Mouse (Mus musculus): ENCODE measurements around the gene Rbms1. TPM values are rescaled to one million over a fixed set of nuclear protein-coding genes. Genes with fewer than 3 reads are reported as not detected.
A peak's percentile ranks its signal among the peaks of the same experiment; 100 is the strongest.

Rbms1 gene
- total RNA-seq, 2 experiments from 2014 or later, result 20.5 to 21.2 TPM

- DNase-seq (ENCODE audit: low spot score in 2 of 2), result no peak
Measured at GRCm38 (mm10) chr2:60920076-60920475, 42.9 kb downstream of the Rbms1 start.

GRCm38 (mm10) chr2:60918401-60918800, 44.6 kb downstream of the Rbms1 start:
- no peak for DNase-seq (ENCODE audit: low spot score in 2 of 2)

DNA sequence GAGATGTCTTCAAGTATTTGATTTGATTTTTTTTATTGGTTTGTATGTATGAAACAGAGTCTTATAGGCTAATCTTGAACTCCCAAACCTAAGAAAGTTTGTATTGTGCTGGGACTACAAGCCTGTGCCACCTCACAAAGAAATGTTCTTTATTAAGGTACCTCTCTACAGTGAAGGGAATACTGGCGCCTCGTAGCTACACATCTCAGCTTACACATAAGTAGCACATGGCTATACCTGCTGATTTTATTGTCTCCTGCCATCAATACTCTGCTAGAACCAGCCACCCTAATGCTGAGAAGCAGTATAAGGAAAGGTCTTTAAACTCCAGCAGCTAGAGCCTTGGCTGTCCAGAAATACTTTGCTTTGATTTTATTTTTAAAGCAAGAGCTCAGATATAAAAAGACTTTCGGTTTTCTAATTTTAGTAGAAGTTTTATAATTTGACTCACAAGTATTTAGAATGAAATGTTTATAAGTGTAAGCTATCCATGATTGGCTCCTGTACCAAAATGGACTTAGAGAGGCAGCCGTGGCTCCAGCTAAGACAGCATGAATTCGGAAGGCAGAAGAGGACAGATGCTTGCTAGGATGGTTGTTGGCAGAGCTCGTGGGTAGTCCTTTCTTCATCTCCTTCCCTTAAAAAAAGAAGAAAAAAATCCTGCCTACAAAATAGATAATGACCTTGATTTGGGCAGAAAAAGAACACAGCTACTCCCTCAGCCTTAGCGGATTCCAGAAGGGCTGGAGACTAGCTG, 48.3 kb downstream of the Rbms1 start:
- DNase-seq (ENCODE audit: low spot score in 2 of 2), result no peak

DNA sequence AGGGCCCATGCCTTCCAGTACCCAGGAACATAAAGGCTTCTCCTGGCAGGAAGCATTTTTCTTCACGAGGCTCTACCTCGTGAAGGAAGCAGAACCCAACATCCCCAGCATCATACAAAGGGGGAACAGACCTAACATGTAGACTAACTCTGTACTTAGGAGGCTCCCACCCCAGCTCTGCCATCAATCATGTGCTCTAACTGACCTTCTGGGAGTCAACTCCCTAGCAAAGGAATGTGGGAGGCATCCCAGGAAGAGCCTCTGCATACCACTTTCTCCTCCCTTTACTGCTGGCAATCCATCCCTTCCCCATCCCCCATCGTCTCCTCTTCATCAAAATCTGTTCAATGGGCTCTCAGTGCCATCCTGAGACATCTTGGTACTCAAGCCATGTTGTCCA, 49.7 kb downstream of the Rbms1 start:
- no peak for DNase-seq (ENCODE audit: low spot score in 2 of 2)

DNA sequence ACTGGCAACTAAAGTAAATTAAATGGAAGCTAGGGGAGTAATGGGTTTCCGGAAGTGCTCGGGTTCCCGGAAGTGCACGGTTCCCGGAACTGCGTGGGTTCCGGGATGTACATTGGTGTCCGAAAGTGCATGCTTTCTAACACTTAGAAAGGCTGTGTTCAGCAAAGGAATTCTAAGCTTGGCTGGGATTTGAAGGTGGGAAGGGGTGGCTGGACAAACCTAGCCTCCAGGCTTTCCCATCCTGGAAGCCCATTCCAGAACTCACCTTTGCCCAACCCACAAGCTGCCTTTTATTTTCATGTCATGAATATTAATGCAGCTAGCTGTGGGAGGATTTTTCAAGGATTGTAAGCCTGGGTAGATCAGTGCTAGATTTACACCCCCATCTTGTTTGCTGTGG, 51.3 kb downstream of the Rbms1 start:
- DNase-seq (ENCODE audit: low spot score in 2 of 2), result no peak

GRCm38 (mm10) chr2:60910820-60911219, 52.2 kb downstream of the Rbms1 start:
- no peak for DNase-seq (ENCODE audit: low spot score in 2 of 2)

- no peak for DNase-seq (ENCODE audit: low spot score in 2 of 2)
Measured at GRCm38 (mm10) chr2:60908551-60908950, 54.4 kb downstream of the Rbms1 start.

DNA sequence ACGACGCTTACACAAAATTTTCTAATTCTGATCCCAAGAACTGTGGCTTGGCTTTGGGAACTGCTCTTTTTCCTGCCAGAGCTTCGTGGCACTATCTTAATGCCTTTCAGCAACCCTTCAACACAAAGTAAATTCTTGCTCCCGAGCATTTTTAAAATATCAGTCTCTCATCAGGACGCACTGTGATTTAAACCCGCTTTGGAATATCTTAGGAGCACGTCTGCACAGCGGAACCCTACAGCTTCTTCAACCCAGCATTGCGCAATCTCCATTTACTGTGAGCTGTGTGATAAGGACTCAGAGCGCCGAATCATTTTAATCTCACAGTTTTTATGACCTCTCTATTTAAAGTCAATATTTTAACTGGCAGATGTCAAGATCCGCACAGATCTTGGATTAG, 54.9 kb downstream of the Rbms1 start:
- no peak for DNase-seq (ENCODE audit: low spot score in 2 of 2)

GRCm38 (mm10) chr2:60905283-60905682, 57.7 kb downstream of the Rbms1 start:
- no peak for DNase-seq (ENCODE audit: low spot score in 2 of 2)

GRCm38 (mm10) chr2:60904141-60904540, 58.9 kb downstream of the Rbms1 start:
- no peak for DNase-seq (ENCODE audit: low spot score in 2 of 2)

GRCm38 (mm10) chr2:60903535-60903934, 59.5 kb downstream of the Rbms1 start:
- DNase-seq (ENCODE audit: low spot score in 2 of 2), result no peak

DNA sequence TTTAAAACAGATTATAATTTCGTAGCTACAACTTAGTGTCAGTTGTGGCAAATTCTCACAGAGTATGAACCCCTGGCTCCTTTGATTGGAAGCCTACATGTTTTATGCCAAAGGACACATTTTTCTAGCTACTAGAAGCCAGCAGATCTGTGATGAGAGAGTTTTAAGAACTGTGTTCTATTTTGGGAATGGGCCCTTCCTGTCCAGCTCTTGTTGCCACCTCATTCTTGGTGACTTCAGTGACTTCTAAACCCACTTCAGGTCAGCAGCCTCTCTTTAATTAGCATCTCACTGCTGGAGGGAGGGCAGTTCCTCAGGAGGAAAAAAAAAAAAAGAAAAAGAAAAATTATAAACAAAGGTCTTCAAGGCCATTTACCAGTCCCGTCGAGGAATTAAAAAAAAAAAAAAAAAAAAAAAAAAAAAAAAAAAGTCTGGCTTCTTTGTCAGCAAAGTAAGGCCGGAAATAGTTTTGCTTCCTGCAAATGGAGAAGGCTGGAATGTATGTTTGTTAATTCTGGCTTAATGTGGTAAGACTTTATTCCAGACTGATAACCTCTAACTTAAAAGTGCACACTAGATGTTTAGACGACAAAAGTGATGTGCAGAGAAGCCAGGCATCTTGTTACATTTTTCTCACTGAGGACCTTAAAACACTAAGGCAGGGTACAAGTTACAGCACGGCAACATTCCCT, 60.4 kb downstream of the Rbms1 start:
- DNase-seq (ENCODE audit: low spot score in 2 of 2), result no peak

DNA sequence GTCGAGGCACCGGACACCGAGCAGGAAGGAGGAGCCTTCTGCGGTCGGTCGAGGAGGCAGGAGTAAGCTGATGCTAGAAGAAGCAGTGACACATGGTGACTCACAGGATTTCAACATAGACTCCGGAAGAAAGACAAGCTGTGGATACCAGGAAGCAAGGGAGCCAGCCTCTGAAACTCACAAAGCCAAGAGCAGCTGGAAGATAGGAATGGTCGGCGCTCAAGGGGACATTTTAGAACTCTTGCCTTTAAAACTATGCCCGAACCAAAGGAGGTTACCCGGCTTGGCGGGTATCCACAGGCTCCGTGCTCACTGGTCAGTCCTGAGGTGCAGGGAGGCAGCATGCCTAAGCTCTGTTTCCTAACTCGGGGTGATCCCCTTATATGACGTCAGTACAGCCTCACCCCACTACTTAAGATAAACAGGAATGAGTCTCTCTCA, 61.5 kb downstream of the Rbms1 start:
- DNase-seq (ENCODE audit: low spot score in 2 of 2), result no peak

DNA sequence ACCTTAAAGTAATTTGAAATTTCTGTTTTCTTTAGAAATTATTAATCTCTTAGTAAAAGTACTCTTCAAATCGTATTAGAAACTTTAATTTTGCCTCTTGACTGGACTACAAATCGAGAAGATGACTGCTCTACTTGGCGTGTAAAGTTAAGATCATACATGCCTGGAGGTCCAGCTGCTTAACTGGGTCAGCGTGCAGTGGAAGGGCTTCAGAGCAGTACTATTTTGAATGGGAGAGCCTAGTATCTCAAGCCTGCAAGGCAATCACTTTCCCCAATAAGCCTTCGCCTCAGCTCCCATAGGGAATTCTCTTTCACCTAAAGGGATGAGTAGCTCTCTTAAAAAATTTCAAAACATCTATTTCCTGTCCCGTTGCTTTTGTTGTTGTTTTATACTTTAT, 62.0 kb downstream of the Rbms1 start:
- no peak for DNase-seq (ENCODE audit: low spot score in 2 of 2)

DNA sequence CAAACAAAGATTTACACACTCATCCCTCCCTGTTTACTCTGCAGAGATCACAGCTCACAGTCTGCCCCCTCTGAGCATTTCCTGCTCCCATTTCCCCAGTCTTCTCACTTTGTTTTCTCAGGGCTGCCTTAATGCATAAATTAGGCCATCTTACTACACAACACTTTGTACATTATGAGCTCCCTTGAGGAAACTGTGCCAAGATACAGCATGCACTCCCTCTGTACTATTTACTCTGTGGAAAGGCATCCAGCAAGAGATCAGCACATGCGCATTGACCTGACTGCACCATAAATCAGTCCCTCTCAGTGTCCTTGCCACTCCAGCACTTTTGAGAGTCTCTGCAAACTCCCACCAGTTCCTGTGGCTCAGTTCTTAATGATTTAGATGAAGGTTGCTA, 70.0 kb downstream of the Rbms1 start:
- no peak for DNase-seq (ENCODE audit: low spot score in 2 of 2)

DNA sequence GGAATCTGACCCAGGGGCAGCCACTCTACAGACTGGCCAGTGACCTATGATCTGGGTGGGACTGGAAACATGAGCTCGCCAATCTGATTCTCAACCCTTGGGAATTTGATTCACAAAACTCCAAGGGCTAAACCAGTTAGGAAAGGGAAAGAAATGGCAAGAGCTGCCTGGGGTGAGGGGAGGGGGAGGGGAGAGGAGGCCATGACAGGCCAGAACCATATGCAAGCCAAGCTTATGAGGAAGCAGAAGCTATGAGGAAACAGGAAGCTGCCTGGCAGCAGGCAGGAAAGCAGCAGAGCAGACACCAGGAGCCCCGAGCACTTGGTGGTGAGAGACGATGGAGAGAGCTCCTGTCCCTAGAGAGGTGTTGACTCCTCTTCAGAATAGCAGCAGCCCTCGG, 79.1 kb downstream of the Rbms1 start:
- no peak for DNase-seq (ENCODE audit: low spot score in 2 of 2)

DNA sequence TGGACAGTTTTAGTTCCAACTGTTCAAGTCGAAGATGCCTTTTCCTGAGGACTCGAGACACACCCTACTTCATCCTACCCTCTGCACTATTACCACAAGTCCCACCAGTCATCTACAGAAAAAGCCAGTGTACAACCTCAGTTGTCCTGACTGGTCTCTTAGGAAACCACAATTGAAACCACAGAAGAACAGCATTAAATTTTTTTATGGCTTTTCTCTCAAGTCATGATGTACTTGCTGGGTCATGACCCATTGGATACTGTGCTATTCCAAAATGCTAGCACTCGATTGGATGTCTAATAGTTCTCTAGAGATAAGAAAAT, 80.0 kb downstream of the Rbms1 start:
- no peak for DNase-seq (ENCODE audit: low spot score in 2 of 2)

- DNase-seq (ENCODE audit: low spot score in 2 of 2), result no peak
Measured at GRCm38 (mm10) chr2:60882202-60883042, 80.6 kb downstream of the Rbms1 start.

DNA sequence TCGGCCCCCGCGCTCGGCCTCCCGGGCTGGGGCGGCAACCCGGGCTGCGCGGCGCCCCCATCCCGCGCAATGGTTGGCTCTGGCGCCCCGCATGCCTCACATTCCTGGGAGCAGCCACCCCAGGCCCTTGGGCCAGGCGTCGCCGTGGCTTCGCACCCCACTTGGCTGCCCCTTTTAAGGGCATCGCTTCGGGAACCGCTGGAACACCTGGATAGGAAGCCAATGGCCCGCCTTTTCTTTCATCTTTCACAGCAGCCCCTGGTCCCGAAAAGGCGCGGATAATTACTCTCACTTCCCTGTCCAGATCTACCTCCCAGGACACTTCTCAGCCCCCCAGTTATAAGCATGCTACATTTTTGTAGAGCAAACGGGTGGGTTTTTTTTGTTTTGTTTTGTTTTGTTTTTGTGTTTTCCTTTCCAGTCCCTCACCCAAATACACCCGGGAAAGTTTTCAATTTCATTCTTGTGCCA, 81.4 kb downstream of the Rbms1 start:
- no peak for DNase-seq (ENCODE audit: low spot score in 2 of 2)

GRCm38 (mm10) chr2:60880789-60881570, 82.0 kb downstream of the Rbms1 start:
- peak; percentile 37 to 54 for DNase-seq (ENCODE audit: low spot score in 2 of 2)
